Mouse (Mus musculus) embryonic fibroblast, embryonic 13.5 days (primary cell): ENCODE data around the gene Tapbp.

ENCODE experiments used
- CTCF ChIP-seq: IDR thresholded peaks from 2 replicates; pipeline ENCODE4 v1.5.1; 2011; ENCODE audit warnings: mild to moderate bottlenecking, control low read depth, low read length, moderate library complexity, borderline replicate concordance; ENCODE audit not compliant: insufficient read depth
- POLR2A ChIP-seq: IDR thresholded peaks from 2 replicates; pipeline ENCODE4 v1.6.1; 2011; ENCODE audit warnings: low read depth, mild to moderate bottlenecking, control low read depth, low read length, moderate library complexity

DNA sequence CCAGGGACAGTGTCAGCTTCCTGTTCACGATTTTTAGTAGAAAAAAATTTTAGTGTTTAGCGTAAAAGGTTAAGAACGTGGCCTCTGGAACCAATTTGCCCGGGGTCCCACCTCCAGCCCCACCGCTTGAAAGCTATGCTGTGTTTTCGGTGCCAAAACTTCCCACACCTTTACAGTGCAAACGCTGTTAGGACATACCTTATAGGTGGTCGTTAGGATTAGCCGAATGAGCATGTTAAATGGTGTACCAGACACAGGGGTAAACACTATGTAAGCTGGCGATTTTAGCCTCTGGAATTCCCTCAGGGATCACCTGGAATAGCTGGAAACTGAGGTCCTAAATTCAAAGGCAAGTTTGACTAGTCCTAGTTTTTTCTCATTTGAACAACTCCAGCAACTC lies 40.6 kb downstream of the Tapbp start:
- TF ChIP-seq CTCF (no peak), POLR2A (no peak)
